Mouse (Mus musculus): ENCODE data around the gene Zmiz1.

DNA sequence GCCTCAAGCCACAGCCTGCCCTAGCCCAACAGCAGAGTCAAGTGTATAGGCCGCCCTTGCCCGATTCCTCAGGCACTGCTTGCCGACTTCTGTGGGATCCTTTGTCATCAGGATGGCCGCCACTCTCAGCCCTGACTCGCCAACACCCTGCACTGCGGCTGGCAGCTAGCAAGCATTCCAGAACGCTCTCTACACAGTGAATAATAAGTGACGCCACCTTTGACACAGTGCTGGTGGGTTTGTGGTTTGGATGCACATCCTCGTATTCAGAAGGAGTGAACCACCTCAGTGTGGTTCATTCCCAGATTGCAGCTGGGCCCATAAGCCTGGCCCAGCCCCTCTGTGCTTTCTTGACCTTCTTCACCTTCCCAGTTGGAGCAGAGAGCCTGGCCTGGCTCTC is 17.1 kb downstream of the Zmiz1 start:
- TF ChIP-seq CTCF (IDR thresholded peaks at IDR 0.05; ENCODE audit: control insufficient read depth, insufficient read depth, insufficient read length) (no peak), USF1 (IDR thresholded peaks at IDR 0.05; ENCODE audit: low read depth) (no peak)

Data from C2C12 (cell line).